Mouse (Mus musculus): Measurements from ENCODE around the gene Slc26a10. TPM values are rescaled to one million over a fixed set of nuclear protein-coding genes. Genes with fewer than 3 reads are reported as not detected.
"Not testable (repeated sequence)": the region's sequence is repeated elsewhere in the genome, so short reads cannot be mapped to it uniquely, and the experiment has no call there.

Gene Slc26a10
- polyA plus RNA-seq, 1 experiment from 2014 or later: 1.1 TPM

- H3K9ac ChIP-seq (replicated peaks; ENCODE audit: low read length): no peak overlapping the region
- no peak overlapping the region; the same call in 1 of the 2 replicates for H3K27ac ChIP-seq (replicated peaks; ENCODE audit: low read depth, low read length)
- H3K27me3 ChIP-seq (ENCODE audit: control insufficient read depth, insufficient read depth, low read length): no peaks in the 10 kb centered on the region
- H3K4me2 ChIP-seq (ENCODE audit: low read depth, low read length): no peak overlapping the region
- H3K9me3 ChIP-seq (replicated peaks; ENCODE audit: control insufficient read depth, low read length): no peaks in the 10 kb centered on the region
- H3K36me3 ChIP-seq (replicated peaks; ENCODE audit: control insufficient read depth, insufficient read depth, low read depth, low read length): no peaks in the 10 kb centered on the region; the same call in none of the 2 replicates
- 86% methylated on average over 8 of the region's 8 CpGs for WGBS
- peaks cover 3% of the 10 kb centered on the region; the same call in 1 of the 2 replicates for H3K4me1 ChIP-seq (ENCODE audit: control insufficient read depth, insufficient read depth, low read length)
- DNase-seq (ENCODE audit: low spot score) (no peak), ATAC-seq (replicated peaks; ENCODE audit: insufficient number of reproducible peaks, low FRiP score, low TSS enrichment, low read depth) (no peak)
- no peak overlapping the region for H3K4me3 ChIP-seq (ENCODE audit: low read depth, low read length)
These were observed 16.7 kb upstream of the Slc26a10 start for GRCm38 (mm10) chr10:127197104-127197503.

- ATAC-seq (replicated peaks; ENCODE audit: insufficient number of reproducible peaks, low FRiP score, low TSS enrichment, low read depth) (peak; percentile 50; the same call in 1 of the 2 replicates), DNase-seq (ENCODE audit: low spot score) (peak; percentile 72)
- H3K36me3 ChIP-seq (replicated peaks; ENCODE audit: control insufficient read depth, insufficient read depth, low read depth, low read length): no peaks in the 10 kb centered on the region; the same call in none of the 2 replicates
- H3K4me2 ChIP-seq (ENCODE audit: low read depth, low read length): peak overlapping the region; percentile 85
- H3K27me3 ChIP-seq (ENCODE audit: control insufficient read depth, insufficient read depth, low read length): no peaks in the 10 kb centered on the region
- peak overlapping the region; percentile 82 for H3K4me3 ChIP-seq (ENCODE audit: low read depth, low read length)
- H3K9me3 ChIP-seq (replicated peaks; ENCODE audit: control insufficient read depth, low read length): no peaks in the 10 kb centered on the region
- peaks cover 3% of the 10 kb centered on the region; the same call in 1 of the 2 replicates for H3K4me1 ChIP-seq (ENCODE audit: control insufficient read depth, insufficient read depth, low read length)
- 1% methylated on average over 5 of the region's 5 CpGs for WGBS
- H3K9ac ChIP-seq (replicated peaks; ENCODE audit: low read length): peak overlapping the region; percentile 91
- peak overlapping the region; percentile 87 for H3K27ac ChIP-seq (replicated peaks; ENCODE audit: low read depth, low read length)
These were observed 15.9 kb upstream of the Slc26a10 start for GRCm38 (mm10) chr10:127196392-127196791.

DNA sequence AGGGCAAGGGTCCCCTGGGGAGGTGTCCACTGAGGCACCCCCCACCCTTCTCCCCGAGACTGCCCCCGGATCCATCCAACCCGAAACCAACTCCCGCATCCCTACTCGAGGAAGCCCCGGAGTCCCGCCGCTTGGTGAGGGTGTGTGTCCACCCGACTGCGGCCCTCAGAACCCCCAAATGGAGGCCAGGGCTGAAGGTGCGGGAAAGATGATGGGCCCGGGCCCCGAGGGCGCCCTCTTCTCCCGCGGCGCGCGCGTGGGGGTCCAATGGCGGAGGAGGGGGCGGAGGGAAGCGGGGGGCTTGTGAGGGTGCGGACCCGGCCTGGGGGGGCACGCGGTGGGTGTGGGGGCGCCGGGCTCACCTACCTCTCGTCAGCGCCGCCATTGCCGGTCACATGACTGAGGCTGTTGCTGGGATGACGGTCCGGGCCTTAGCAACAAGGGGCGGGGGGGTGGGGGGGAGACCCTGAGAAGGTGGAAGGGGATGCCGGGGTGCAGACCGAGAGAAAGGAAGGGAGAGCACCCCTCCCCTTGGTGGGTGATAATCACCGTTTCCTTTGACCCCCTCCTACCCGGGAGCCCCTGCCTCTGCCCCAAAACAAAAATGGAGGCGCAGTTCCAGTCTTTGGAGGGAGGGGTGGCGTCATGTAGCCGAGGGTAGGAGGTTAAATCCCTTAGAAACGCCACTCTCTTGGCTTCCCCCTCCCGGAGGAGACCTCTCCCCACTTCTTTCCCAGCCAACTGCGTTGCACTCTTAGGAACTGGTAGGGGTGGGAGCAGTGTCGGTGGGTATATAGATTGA is 15.1 kb upstream of the Slc26a10 start, which contains the start of gene Dtx3:
Dtx3 (minus strand) TSS at position 401 of the 802 bp plus-strand sequence.
- peak; percentile 63 for DNase-seq (ENCODE audit: low spot score)
- Histone ChIP-seq H3K4me3 (ENCODE audit: low read depth, low read length) (peak within 1 kb of the TSS; percentile 82), H3K4me1 (ENCODE audit: control insufficient read depth, insufficient read depth, low read length) (peaks cover 5% of the 10 kb centered on the region), H3K27me3 (ENCODE audit: control insufficient read depth, insufficient read depth, low read length) (no peaks in the 10 kb centered on the region), H3K36me3 (replicated peaks; ENCODE audit: control insufficient read depth, insufficient read depth, low read depth, low read length) (no peaks in the 10 kb centered on the region; the same call in none of the 2 replicates), H3K27ac (replicated peaks; ENCODE audit: low read depth, low read length) (peak within 1 kb of the TSS; percentile 87), H3K4me2 (ENCODE audit: low read depth, low read length) (peak within 1 kb of the TSS; percentile 85), H3K9ac (replicated peaks; ENCODE audit: low read length) (peak within 1 kb of the TSS; percentile 91), H3K9me3 (replicated peaks; ENCODE audit: control insufficient read depth, low read length) (no peaks in the 10 kb centered on the region)
- under 1% methylated on average over 42 of the region's 47 CpGs for WGBS
- ATAC-seq (replicated peaks; ENCODE audit: insufficient number of reproducible peaks, low FRiP score, low TSS enrichment, low read depth): peak; percentile 15; the same call in 1 of the 2 replicates

GRCm38 (mm10) chr10:127194428-127195327 is 14.2 kb upstream of the Slc26a10 start:
- H3K36me3 ChIP-seq (replicated peaks; ENCODE audit: control insufficient read depth, insufficient read depth, low read depth, low read length): no peaks in the 10 kb centered on the region; the same call in none of the 2 replicates
- no peaks in the 10 kb centered on the region for H3K27me3 ChIP-seq (ENCODE audit: control insufficient read depth, insufficient read depth, low read length)
- peaks cover 6% of the 10 kb centered on the region for H3K4me1 ChIP-seq (ENCODE audit: control insufficient read depth, insufficient read depth, low read length)
- 10% methylated on average over 22 of the region's 22 CpGs for WGBS
- H3K9ac ChIP-seq (replicated peaks; ENCODE audit: low read length): peak overlapping the region; percentile 91
- ATAC-seq (replicated peaks; ENCODE audit: insufficient number of reproducible peaks, low FRiP score, low TSS enrichment, low read depth): peak; percentile 45
- H3K27ac ChIP-seq (replicated peaks; ENCODE audit: low read depth, low read length): peak overlapping the region; percentile 87
- peak overlapping the region; percentile 82 for H3K4me3 ChIP-seq (ENCODE audit: low read depth, low read length)
- no peaks in the 10 kb centered on the region for H3K9me3 ChIP-seq (replicated peaks; ENCODE audit: control insufficient read depth, low read length)
- H3K4me2 ChIP-seq (ENCODE audit: low read depth, low read length): peak overlapping the region; percentile 85
- peak; percentile 48 for DNase-seq (ENCODE audit: low spot score)

GRCm38 (mm10) chr10:127193011-127193410 is 12.6 kb upstream of the Slc26a10 start:
- no peak for ATAC-seq (replicated peaks; ENCODE audit: insufficient number of reproducible peaks, low FRiP score, low TSS enrichment, low read depth)
- Histone ChIP-seq H3K9me3 (replicated peaks; ENCODE audit: control insufficient read depth, low read length) (no peaks in the 10 kb centered on the region), H3K4me3 (ENCODE audit: low read depth, low read length) (no peak overlapping the region), H3K27ac (replicated peaks; ENCODE audit: low read depth, low read length) (no peak overlapping the region), H3K4me1 (ENCODE audit: control insufficient read depth, insufficient read depth, low read length) (peaks cover 6% of the 10 kb centered on the region), H3K4me2 (ENCODE audit: low read depth, low read length) (no peak overlapping the region), H3K36me3 (replicated peaks; ENCODE audit: control insufficient read depth, insufficient read depth, low read depth, low read length) (no peaks in the 10 kb centered on the region; the same call in 1 of the 2 replicates), H3K9ac (replicated peaks; ENCODE audit: low read length) (no peak overlapping the region), H3K27me3 (ENCODE audit: control insufficient read depth, insufficient read depth, low read length) (no peaks in the 10 kb centered on the region)
- no peak for DNase-seq (ENCODE audit: low spot score)
- 74% methylated on average over 9 of the region's 9 CpGs for WGBS

DNA sequence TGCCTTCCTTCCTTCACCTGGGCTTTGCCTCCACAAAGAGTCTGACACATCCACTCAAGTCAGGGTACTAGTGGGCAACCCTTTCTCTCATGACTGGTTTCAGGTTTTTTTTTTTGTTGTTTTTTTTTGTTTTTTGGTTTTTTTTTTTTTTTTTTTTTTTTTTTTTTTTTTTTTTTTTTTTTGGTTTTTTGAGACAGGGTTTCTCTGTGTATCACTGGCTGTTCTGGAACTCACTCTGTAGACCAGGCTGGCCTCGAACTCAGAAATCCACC is 11.5 kb upstream of the Slc26a10 start:
- not testable (repeated sequence) for H3K4me2 ChIP-seq (ENCODE audit: low read depth, low read length); H3K36me3 ChIP-seq (replicated peaks; ENCODE audit: control insufficient read depth, insufficient read depth, low read depth, low read length); H3K27ac ChIP-seq (replicated peaks; ENCODE audit: low read depth, low read length); ATAC-seq (replicated peaks; ENCODE audit: insufficient number of reproducible peaks, low FRiP score, low TSS enrichment, low read depth); H3K9me3 ChIP-seq (replicated peaks; ENCODE audit: control insufficient read depth, low read length); H3K27me3 ChIP-seq (ENCODE audit: control insufficient read depth, insufficient read depth, low read length); DNase-seq (ENCODE audit: low spot score); H3K4me3 ChIP-seq (ENCODE audit: low read depth, low read length); H3K4me1 ChIP-seq (ENCODE audit: control insufficient read depth, insufficient read depth, low read length); H3K9ac ChIP-seq (replicated peaks; ENCODE audit: low read length)
- 86% methylated on average over 1 of the region's 1 CpGs for WGBS

DNA sequence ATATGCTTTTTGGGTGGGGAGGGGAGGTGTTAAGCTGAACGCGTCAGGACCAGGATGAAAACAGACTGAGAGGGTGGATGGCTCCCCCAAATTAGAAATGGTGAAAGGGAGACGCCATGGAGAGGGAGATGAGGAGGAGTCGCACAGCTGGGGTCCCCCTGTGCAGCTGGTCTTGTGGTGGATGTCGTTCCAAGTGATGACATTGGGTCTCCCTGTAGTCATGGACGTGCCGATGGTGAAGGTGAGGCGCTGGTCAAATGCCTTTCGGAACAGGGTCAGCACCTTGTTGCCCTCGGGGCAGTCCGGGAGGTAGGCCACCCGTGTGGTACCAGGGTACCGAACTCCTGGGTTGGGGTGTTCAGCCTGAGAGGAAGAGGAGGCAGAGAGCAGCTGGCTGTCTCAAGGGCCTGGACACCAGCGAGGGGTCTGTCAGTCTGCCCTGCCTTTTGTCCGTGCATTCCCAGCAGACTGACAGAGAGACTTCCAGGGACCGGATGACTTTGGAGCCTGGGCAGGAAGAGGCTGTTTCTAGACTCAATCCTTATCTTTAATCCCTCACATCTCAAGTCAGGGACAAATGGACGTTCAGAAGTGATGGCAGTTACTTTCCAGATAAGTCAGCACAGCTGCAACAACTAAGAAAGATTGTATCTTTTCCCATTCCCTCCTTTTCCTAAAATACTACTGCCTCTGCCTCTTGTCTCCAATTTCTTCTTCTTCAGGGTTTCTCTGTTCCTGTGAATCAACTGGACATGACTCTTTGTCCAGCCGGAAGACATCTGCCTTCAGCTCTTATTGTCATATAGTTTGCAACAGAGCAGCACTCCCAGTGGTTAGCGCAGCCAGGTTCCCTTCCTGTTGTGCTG is 11.0 kb upstream of the Slc26a10 start:
- Histone ChIP-seq H3K36me3 (replicated peaks; ENCODE audit: control insufficient read depth, insufficient read depth, low read depth, low read length) (no peaks in the 10 kb centered on the region; the same call in 1 of the 2 replicates), H3K4me1 (ENCODE audit: control insufficient read depth, insufficient read depth, low read length) (peaks cover 5% of the 10 kb centered on the region), H3K4me2 (ENCODE audit: low read depth, low read length) (no peak overlapping the region), H3K4me3 (ENCODE audit: low read depth, low read length) (no peak overlapping the region), H3K27me3 (ENCODE audit: control insufficient read depth, insufficient read depth, low read length) (no peaks in the 10 kb centered on the region), H3K9ac (replicated peaks; ENCODE audit: low read length) (no peak overlapping the region), H3K27ac (replicated peaks; ENCODE audit: low read depth, low read length) (no peak overlapping the region), H3K9me3 (replicated peaks; ENCODE audit: control insufficient read depth, low read length) (no peaks in the 10 kb centered on the region)
- 81% methylated on average over 19 of the region's 19 CpGs for WGBS
- DNase-seq (ENCODE audit: low spot score): no peak
- no peak for ATAC-seq (replicated peaks; ENCODE audit: insufficient number of reproducible peaks, low FRiP score, low TSS enrichment, low read depth)

Measured in embryonic facial prominence, embryonic 11.5 days (tissue).